Mouse (Mus musculus) heart, embryonic 16.5 days (tissue): ENCODE data around the gene Mthfr. TPM values are rescaled to one million over a fixed set of nuclear protein-coding genes. Genes with fewer than 3 reads are reported as not detected.

Experiments
- ATAC-seq: fragments of 200-750 bp; cut with Nextera tagmentation; replicated peaks from 2 replicates; pipeline ENCODE4 v1.8.0; 2017; ENCODE audit warnings: moderate number of reproducible peaks; ENCODE audit not compliant: insufficient read depth, low FRiP score; ENCODE audit errors: extremely low read depth
- H3K27ac ChIP-seq: fragments of 300-500 bp; sonication (generic); 2 replicates; pipeline ENCODE4 v1.5.1; 2014; ENCODE audit warnings: mild to moderate bottlenecking, low read length, control low read depth, moderate library complexity
- H3K27me3 ChIP-seq: fragments of 300-500 bp; sonication (generic); 2 replicates; pipeline ENCODE4 v1.6.1; 2014; ENCODE audit warnings: low read length, mixed read lengths; ENCODE audit not compliant: control insufficient read depth, insufficient read depth
- H3K36me3 ChIP-seq: fragments of 300-500 bp; sonication (generic); 2 replicates; pipeline ENCODE4 v1.6.1; 2014; ENCODE audit not compliant: control insufficient read depth, insufficient read depth
- H3K4me1 ChIP-seq: fragments of 300-500 bp; sonication (generic); 2 replicates; pipeline ENCODE4 v1.6.1; 2014; ENCODE audit warnings: low read length, mixed read lengths; ENCODE audit not compliant: control insufficient read depth, insufficient read depth
- H3K4me2 ChIP-seq: fragments of 300-500 bp; sonication (generic); 2 replicates; pipeline ENCODE4 v1.6.1; 2014; ENCODE audit warnings: low read depth, mild to moderate bottlenecking, control low read depth, low read length
- H3K4me3 ChIP-seq: fragments of 300-500 bp; sonication (generic); 2 replicates; pipeline ENCODE4 v1.5.1; 2014; ENCODE audit warnings: mild to moderate bottlenecking, control low read depth, low read length
- H3K9ac ChIP-seq: fragments of 300-500 bp; sonication (generic); 2 replicates; pipeline ENCODE4 v1.6.1; 2014; ENCODE audit warnings: low read length, control low read depth
- H3K9me3 ChIP-seq: fragments of 300-500 bp; sonication (generic); replicated peaks from 2 replicates; pipeline ENCODE4 v1.6.1; 2016; ENCODE audit warnings: low read length; ENCODE audit not compliant: control insufficient read depth
- WGBS: fragments of 180-500 bp; shearing (Covaris S2); extraction: QIAGEN DNeasy Blood & Tissue Kit; methylation state at CpG from one replicate; pipeline ENCODE4 v1.1.7; 2014; 5-methylcytosine and 5-hydroxymethylcytosine counted together
- polyA plus RNA-seq: library from polyadenylated mRNA; unstranded; fragments of >200 nt; fragmentation: Nextera tagmentation; extraction: Ambion mirVana; gene quantifications from 2 replicates; pipeline ENCODE4 v1.2.1, GENCODE M21; 2015

The Mthfr gene
- polyA plus RNA-seq, 1 experiment from 2014 or later = 11.7 TPM

DNA sequence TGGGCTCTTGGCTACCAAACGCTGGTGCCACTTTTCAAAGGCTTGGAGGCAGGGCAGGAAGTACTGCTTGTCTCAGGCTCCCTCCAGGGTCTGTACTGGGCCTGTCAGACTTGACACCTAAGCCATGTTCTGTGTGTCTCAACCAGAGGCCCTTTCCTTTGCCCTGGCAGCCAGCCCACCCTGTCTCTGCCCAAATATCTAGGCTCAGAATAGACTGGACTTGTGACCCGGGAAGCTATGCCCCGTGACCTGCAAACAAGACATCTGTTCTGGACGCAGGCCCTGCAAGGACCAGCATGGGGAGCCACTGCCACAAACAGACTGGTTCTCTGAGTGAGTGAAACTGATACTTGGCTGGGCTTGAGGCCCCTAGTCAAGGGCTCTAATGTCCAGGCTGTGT, 17.9 kb downstream of the Mthfr start:
- 0 out of 2 replicates have a peak overlapping the region, but pooled peaks have one; percentile 4 for H3K9ac ChIP-seq
- 59% methylated on average over 4 of the region's 4 CpGs for WGBS
- peak overlapping the region; percentile 86 for H3K27ac ChIP-seq
- peaks cover 12% of the 10 kb centered on the region for H3K4me1 ChIP-seq
- no peak overlapping the region for H3K4me2 ChIP-seq
- H3K4me3 ChIP-seq = no peak overlapping the region
- H3K9me3 ChIP-seq = no peaks in the 10 kb centered on the region
- H3K36me3 ChIP-seq = peaks cover 39% of the 10 kb centered on the region
- ATAC-seq = peak; percentile 85
- H3K27me3 ChIP-seq = no peaks in the 10 kb centered on the region

DNA sequence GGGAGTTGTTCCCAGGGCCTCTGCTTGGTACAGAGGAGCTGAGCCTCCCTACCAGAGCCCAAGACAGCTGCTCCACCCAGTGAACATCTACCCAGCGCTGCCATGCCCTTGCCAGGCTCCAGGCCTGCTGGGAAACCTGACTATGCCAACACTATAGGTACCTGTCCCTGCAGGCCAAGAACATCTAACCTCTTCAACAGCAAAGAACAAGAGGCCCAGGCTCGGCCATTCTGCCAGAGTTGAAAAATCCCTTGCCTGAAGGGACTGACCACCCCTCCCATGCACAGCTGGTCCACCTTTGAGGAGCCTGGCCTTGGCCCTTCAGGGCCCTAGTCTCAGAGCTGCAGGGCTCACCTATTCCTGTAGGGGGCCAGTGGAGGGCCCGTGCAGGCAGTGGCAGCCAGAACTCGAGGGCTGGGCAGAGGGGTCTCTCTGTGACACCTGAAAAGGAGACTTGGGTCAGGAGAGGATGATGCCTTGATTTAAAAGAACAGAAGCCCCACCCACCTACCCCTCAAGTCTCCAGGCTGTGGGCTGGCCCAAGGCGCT, 18.9 kb downstream of the Mthfr start:
- Histone ChIP-seq H3K9me3 (no peaks in the 10 kb centered on the region), H3K4me1 (peaks cover 12% of the 10 kb centered on the region), H3K9ac (no peak overlapping the region), H3K4me3 (no peak overlapping the region), H3K36me3 (peaks cover 31% of the 10 kb centered on the region), H3K27ac (no peak overlapping the region), H3K4me2 (no peak overlapping the region), H3K27me3 (no peaks in the 10 kb centered on the region)
- no peak for ATAC-seq
- WGBS = 60% methylated on average over 5 of the region's 5 CpGs

DNA sequence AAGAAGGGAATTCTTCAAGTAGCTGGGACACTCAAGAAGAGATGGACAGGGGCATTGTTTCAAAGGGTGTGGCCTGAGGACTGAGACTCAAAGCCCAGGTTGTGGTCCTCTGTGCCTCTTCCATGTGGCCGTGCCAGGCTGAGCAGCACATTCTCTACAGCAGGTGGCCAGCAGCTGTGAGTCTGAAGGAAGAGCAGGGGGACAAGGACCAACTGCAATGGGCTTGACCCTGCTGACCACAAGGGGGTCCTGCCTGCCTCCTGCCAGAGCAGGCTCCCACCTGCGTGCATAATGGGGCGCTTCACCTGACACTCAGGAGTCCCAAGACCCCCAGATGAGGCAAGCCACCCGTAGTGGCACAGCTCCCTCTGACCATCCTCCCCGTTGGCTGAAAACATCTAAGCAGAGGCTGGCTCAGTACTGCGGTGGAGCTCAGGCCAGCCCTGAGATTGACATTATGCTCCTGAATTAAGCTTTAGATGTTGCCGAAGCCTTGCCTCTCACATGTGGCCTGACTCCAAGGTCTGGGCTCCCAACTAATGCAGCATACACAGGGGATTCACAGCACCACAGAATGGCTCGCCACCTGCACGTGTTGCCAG, 19.4 kb downstream of the Mthfr start:
- no peaks in the 10 kb centered on the region for H3K27me3 ChIP-seq
- H3K9ac ChIP-seq = no peak overlapping the region
- H3K9me3 ChIP-seq = no peaks in the 10 kb centered on the region
- no peak overlapping the region for H3K4me2 ChIP-seq
- H3K27ac ChIP-seq = no peak overlapping the region
- H3K4me1 ChIP-seq = peaks cover 12% of the 10 kb centered on the region
- 94% methylated on average over 9 of the region's 9 CpGs for WGBS
- H3K36me3 ChIP-seq = peaks cover 25% of the 10 kb centered on the region
- no peak overlapping the region for H3K4me3 ChIP-seq
- no peak for ATAC-seq

DNA sequence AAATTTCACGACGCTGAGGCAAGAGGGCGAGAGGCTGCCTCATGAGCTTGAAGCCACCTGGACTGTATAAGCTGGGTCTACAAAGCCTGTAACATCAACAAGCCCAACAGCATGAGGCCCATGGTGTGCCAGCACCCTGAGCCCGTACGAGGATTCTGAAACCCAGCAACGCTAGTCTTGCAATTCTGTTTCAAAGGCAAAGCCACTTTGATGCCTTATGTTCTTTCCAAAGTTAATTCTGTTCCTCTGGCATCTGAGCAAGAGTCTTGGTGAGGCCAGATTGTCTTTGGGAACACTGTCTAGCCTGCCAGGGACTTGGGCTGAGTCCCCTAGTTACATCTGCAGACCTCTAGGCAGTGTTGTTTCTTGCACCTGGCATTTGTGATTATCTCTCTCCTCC, 20.1 kb downstream of the Mthfr start:
- Histone ChIP-seq H3K36me3 (peaks cover 19% of the 10 kb centered on the region), H3K9me3 (no peaks in the 10 kb centered on the region), H3K4me3 (no peak overlapping the region), H3K4me2 (no peak overlapping the region), H3K9ac (no peak overlapping the region), H3K27me3 (no peaks in the 10 kb centered on the region), H3K27ac (no peak overlapping the region), H3K4me1 (peaks cover 12% of the 10 kb centered on the region)
- WGBS = 93% methylated on average over 6 of the region's 6 CpGs
- ATAC-seq = no peak

DNA sequence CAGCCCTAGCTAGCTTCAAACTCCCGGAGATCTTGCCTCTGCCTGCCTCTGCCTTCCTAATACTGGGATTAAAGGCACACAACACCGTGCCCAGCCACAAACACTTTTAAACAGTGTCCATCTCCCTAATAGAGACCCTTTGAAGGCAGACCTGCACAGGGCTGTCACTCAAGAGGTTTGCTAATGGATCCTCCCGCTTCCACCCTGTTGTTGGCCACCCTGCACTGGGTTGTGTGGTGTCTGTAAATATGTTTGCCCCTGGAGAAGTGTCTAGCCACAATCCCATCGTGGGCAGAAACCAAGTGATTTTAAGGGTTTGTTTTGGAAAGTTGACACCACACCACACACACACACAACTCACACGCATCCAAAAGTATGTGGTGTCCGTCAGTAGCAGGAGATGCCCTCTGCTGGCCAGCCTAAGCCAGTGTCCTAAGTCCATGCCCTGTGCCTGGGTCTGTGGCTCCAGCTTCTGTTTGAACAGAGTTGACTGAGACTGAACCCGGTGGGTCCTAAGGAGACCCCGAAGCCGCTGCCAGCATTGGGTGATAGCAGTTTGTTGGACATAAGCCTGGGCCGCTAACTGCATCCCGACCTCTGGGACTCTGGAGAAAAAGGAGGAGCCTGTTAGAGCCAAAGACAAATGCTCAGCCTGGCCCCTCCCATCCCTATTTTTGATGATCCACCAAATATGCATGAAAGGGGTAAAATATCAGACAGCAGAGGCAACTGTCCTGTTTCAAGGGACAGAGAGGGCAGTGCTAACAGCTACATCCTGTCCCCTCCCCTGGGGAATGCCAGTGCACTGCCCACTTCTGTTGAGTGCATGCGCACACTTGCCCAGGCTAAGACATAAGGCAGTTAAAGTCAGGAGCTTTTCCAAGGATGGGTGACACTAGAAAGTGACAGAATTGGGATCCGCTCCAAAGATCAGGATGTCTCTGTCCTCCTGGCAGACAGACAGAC, 21.5 kb downstream of the Mthfr start:
- WGBS = 39% methylated on average over 13 of the region's 13 CpGs
- Histone ChIP-seq H3K4me1 (peaks cover 12% of the 10 kb centered on the region), H3K9me3 (no peaks in the 10 kb centered on the region), H3K4me2 (no peak overlapping the region), H3K36me3 (peaks cover 9% of the 10 kb centered on the region; the same call in 1 of the 2 replicates), H3K27ac (no peak overlapping the region), H3K9ac (no peak overlapping the region), H3K4me3 (no peak overlapping the region), H3K27me3 (no peaks in the 10 kb centered on the region)
- ATAC-seq = no peak

DNA sequence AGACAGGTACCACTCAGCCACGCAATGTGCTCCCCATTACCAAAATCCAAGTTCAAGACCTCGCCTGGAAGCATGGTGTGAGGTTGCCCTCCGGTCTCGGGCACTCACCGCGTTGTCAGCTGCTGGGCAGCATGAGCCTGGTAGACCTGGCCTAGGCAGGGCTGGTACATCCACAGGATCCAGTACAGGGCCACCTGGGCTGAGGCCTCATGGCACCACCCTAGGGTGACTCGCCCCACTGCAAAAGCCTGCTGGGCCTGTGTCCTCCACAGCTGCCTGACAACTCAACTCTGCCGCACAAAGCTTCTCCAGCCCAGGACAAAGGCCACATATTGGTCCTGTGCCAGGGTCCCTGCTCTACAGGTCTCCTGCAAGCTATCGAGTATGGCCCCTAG, 22.2 kb downstream of the Mthfr start:
- no peak for ATAC-seq
- WGBS = 84% methylated on average over 9 of the region's 9 CpGs

DNA sequence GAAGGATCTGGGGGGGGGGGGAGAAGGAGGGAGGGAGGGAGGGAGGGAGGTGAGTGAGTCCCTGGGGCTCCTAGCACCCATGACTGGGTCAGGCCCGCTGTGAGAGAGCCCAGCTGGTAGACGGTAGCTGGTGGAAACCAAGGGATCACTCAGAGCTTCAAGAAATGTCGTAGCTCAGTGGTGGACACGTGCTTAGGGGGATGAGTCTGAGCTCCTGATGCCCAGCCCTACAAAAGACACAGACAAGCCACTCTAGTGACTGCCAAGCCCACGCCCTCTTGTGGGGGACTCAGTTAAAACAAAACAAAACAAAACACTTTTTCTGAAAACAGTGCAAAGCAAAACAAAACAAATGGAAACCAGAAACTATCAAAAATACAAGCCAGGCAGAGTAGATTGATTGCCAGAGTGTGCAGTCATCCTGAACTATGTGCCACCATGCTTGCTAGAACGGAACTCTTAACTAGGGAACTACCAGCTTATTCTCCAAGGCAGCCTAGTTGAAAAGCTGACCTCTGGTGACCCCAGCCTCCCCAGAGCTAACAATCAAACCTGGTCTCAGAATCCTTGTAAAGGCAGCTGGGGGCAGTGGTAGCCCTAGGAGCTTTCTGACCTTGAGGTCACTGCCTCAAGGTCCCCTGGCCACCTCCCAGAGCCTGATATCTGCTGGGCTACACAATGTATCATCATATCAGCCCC, 27.0 kb downstream of the Mthfr start:
- H3K36me3 ChIP-seq = no peaks in the 10 kb centered on the region
- H3K9ac ChIP-seq = no peak overlapping the region
- no peaks in the 10 kb centered on the region for H3K9me3 ChIP-seq
- no peaks in the 10 kb centered on the region for H3K27me3 ChIP-seq
- 49% methylated on average over 6 of the region's 6 CpGs for WGBS
- H3K4me3 ChIP-seq = no peak overlapping the region
- peaks cover 6% of the 10 kb centered on the region for H3K4me1 ChIP-seq
- no peak overlapping the region for H3K27ac ChIP-seq
- ATAC-seq = no peak
- H3K4me2 ChIP-seq = no peak overlapping the region

More for the DNA sequence above, 22.2 kb downstream of the Mthfr start:
- Histone ChIP-seq H3K27ac (no peak overlapping the region), H3K4me2 (no peak overlapping the region), H3K9me3 (no peaks in the 10 kb centered on the region), H3K36me3 (0 out of 2 replicates have a peak, but pooled peaks cover 2% of the 10 kb centered on the region), H3K9ac (no peak overlapping the region), H3K4me1 (peaks cover 14% of the 10 kb centered on the region), H3K27me3 (no peaks in the 10 kb centered on the region), H3K4me3 (no peak overlapping the region)

DNA sequence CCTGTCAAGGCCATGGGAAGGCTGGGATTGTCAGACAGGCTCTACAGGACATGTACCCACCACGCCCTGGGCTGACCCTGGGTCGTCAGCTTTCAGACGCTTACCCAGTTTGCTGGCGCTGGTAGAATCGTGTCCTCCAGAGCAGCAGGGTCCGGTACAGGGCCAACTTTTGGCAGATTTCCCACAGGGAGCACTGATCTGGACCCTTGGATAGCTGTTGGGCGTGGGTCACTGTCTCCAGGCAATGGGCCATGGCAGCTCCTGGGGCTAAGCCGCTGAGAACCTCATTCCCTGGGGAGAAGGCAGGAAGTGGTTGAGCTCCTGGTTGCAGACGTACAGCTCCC, 27.5 kb downstream of the Mthfr start:
- H3K4me1 ChIP-seq = peaks cover 6% of the 10 kb centered on the region
- H3K27me3 ChIP-seq = no peaks in the 10 kb centered on the region
- no peak overlapping the region for H3K27ac ChIP-seq
- H3K4me2 ChIP-seq = no peak overlapping the region
- H3K9me3 ChIP-seq = no peaks in the 10 kb centered on the region
- H3K4me3 ChIP-seq = no peak overlapping the region
- H3K9ac ChIP-seq = no peak overlapping the region
- H3K36me3 ChIP-seq = no peaks in the 10 kb centered on the region
- no peak for ATAC-seq
- WGBS = 45% methylated on average over 9 of the region's 9 CpGs
